Mouse (Mus musculus) stomach, postnatal 0 days (tissue): Measurements from ENCODE around the gene Tln1. TPM values are rescaled to one million over a fixed set of nuclear protein-coding genes. Genes with fewer than 3 reads are reported as not detected.

Experiments
- ATAC-seq: fragments of 200-750 bp; cut with Nextera tagmentation; 2 replicates; pipeline ENCODE4 v1.8.0; 2017; ENCODE audit not compliant: low FRiP score, low TSS enrichment
- DNase-seq: peaks from one replicate; pipeline ENCODE4 v3.0.0-alpha.2; 2016; ENCODE audit warnings: low spot score
- H3K27ac ChIP-seq: fragments of 300-500 bp; sonication (generic); replicated peaks from 2 replicates; pipeline ENCODE4 v1.5.1; 2014; ENCODE audit warnings: mild to moderate bottlenecking, control low read depth
- H3K27me3 ChIP-seq: fragments of 300-500 bp; sonication (generic); 2 replicates; pipeline ENCODE4 v1.6.1; 2014; ENCODE audit warnings: low read length; ENCODE audit not compliant: control insufficient read depth, insufficient read depth
- H3K36me3 ChIP-seq: fragments of 300-500 bp; sonication (generic); 2 replicates; pipeline ENCODE4 v1.6.1; 2014; ENCODE audit warnings: low read length, mixed read lengths; ENCODE audit not compliant: control insufficient read depth, insufficient read depth
- H3K4me1 ChIP-seq: fragments of 300-500 bp; sonication (generic); replicated peaks from 2 replicates; pipeline ENCODE4 v1.6.1; 2014; ENCODE audit warnings: antibody characterized with exemption; ENCODE audit not compliant: control insufficient read depth, insufficient read depth
- H3K4me2 ChIP-seq: fragments of 300-500 bp; sonication (generic); replicated peaks from 2 replicates; pipeline ENCODE4 v1.6.1; 2014; ENCODE audit warnings: low read depth, mild to moderate bottlenecking, control low read depth, moderate library complexity
- H3K4me3 ChIP-seq: fragments of 300-500 bp; sonication (generic); 2 replicates; pipeline ENCODE4 v1.5.1; 2014; ENCODE audit warnings: low read depth, low read length, control low read depth
- H3K9ac ChIP-seq: fragments of 300-500 bp; sonication (generic); 2 replicates; pipeline ENCODE4 v1.6.1; 2014; ENCODE audit warnings: mild to moderate bottlenecking, low read length, control low read depth, mixed read lengths
- H3K9me3 ChIP-seq: fragments of 300-500 bp; sonication (generic); 2 replicates; pipeline ENCODE4 v1.6.1; 2016; ENCODE audit warnings: low read length; ENCODE audit not compliant: control insufficient read depth
- CTCF ChIP-seq: IDR thresholded peaks from 2 replicates; pipeline ENCODE4 v1.5.1; 2016; ENCODE audit warnings: antibody characterized with exemption, low read depth, mild to moderate bottlenecking, moderate library complexity
- EP300 ChIP-seq: optimal IDR thresholded peaks from 2 replicates; pipeline ENCODE3; 2016; ENCODE audit warnings: antibody characterized with exemption
- WGBS: fragments of 180-500 bp; shearing (Covaris S2); extraction: QIAGEN DNeasy Blood & Tissue Kit; methylation state at CpG from one replicate; pipeline ENCODE4 v1.1.7; 2014; 5-methylcytosine and 5-hydroxymethylcytosine counted together
- polyA plus RNA-seq: library from polyadenylated mRNA; unstranded; fragments of >200 nt; fragmentation: Nextera tagmentation; extraction: Ambion mirVana; gene quantifications from 2 replicates; pipeline ENCODE4 v1.2.1, GENCODE M21; 2015

The Tln1 gene
- polyA plus RNA-seq, 1 experiment from 2014 or later = 60.3 TPM

GRCm38 (mm10) chr4:43533270-43533669 lies 29.2 kb downstream of the Tln1 start:
- no peak overlapping the region for H3K4me2 ChIP-seq
- ATAC-seq = no peak
- no peaks in the 10 kb centered on the region for H3K27me3 ChIP-seq
- no peak overlapping the region for H3K4me3 ChIP-seq
- peaks cover 61% of the 10 kb centered on the region for H3K36me3 ChIP-seq
- no peak for DNase-seq
- 91% methylated on average over 9 of the region's 9 CpGs for WGBS
- no peak for TF ChIP-seq EP300
- TF ChIP-seq CTCF = no peak
- no peaks in the 10 kb centered on the region for H3K9me3 ChIP-seq
- H3K27ac ChIP-seq = no peak overlapping the region
- H3K4me1 ChIP-seq = no peaks in the 10 kb centered on the region
- H3K9ac ChIP-seq = no peak overlapping the region

DNA sequence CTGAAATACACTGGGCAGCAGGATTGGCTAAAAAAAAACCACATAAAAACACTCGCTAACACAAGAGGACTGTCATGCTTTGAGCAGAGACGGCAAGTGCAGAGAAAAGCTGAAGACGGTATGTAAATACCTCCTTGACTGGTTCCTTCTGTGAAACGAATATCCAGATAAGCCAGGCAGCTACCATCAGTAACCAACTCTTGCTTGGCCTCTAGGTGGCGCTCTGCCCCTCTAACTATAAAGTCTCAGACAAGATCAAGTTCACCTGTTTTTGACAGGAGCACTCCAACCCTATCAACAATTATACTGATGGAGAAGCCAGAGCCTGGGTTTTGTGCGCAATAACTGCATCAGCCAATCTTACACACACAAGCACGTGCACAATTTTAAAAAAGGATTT lies 31.9 kb downstream of the Tln1 start:
- peak; percentile 91 for TF ChIP-seq CTCF
- TF ChIP-seq EP300 = no peak
- no peaks in the 10 kb centered on the region for H3K4me1 ChIP-seq
- H3K9ac ChIP-seq = no peak overlapping the region
- no peak overlapping the region for H3K4me2 ChIP-seq
- H3K4me3 ChIP-seq = no peak overlapping the region
- ATAC-seq (peak; percentile 48), DNase-seq (peak; percentile 86)
- H3K27ac ChIP-seq = 0 out of 2 replicates have a peak overlapping the region, but pooled peaks have one; percentile 53
- no peaks in the 10 kb centered on the region for H3K9me3 ChIP-seq
- peaks cover 42% of the 10 kb centered on the region for H3K36me3 ChIP-seq
- no peaks in the 10 kb centered on the region for H3K27me3 ChIP-seq
- WGBS = 10% methylated on average over 7 of the region's 7 CpGs

DNA sequence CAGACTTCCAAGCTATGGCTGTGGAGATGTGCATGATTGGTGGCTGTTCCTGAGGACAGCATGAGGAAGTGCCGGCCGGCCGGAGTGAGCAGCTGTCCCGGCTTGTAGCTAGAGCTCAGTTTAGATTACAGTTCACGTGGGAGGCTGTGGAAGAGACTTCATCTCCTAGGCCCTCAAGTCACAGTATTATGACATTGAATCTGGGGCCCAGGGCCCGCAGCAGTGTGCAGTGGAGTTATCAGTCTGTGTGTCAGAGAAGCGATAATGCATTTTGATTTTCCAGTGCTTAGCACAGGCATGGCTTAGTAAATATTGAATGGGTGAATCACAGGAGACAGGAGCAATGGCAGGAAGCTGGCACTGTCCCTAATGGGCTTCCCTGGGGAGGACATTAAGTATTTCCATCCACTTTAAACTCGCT lies 32.4 kb downstream of the Tln1 start:
- Histone ChIP-seq H3K4me2 (no peak overlapping the region), H3K27me3 (no peaks in the 10 kb centered on the region), H3K9ac (no peak overlapping the region), H3K27ac (peak overlapping the region; percentile 53; the same call in 1 of the 2 replicates), H3K36me3 (peaks cover 37% of the 10 kb centered on the region), H3K4me3 (no peak overlapping the region), H3K9me3 (no peaks in the 10 kb centered on the region), H3K4me1 (no peaks in the 10 kb centered on the region)
- ATAC-seq = peak; percentile 21; the same call in 1 of the 2 replicates
- no peak for TF ChIP-seq CTCF
- TF ChIP-seq EP300 = no peak
- 39% methylated on average over 8 of the region's 8 CpGs for WGBS
- no peak for DNase-seq

DNA sequence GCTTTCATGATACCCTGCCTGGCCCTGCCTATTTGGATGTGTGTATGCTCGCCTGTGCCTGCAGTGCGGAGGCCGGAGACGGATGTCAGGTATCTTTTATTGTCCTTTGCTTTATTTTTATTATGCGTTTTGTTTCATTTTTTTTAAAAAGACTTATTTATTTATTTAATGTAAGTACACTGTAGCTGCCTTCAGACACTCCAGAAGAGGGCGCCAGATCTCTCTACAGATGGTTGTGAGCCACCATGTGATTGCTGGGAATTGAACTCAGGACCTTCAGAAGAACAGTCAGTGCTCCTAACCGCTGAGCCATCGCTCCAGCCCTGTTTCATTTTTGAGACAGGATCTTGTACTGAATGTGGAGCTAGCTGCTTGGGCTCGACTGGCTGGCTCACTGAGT lies 34.0 kb downstream of the Tln1 start:
- 81% methylated on average over 9 of the region's 9 CpGs for WGBS
- H3K4me2 ChIP-seq = no peak overlapping the region
- no peaks in the 10 kb centered on the region for H3K27me3 ChIP-seq
- no peaks in the 10 kb centered on the region for H3K4me1 ChIP-seq
- no peaks in the 10 kb centered on the region for H3K9me3 ChIP-seq
- no peak overlapping the region for H3K27ac ChIP-seq
- no peak for DNase-seq
- no peak for ATAC-seq
- H3K36me3 ChIP-seq = peaks cover 24% of the 10 kb centered on the region
- H3K9ac ChIP-seq = no peak overlapping the region
- H3K4me3 ChIP-seq = no peak overlapping the region
- no peak for TF ChIP-seq EP300
- TF ChIP-seq CTCF = peak; percentile 50

DNA sequence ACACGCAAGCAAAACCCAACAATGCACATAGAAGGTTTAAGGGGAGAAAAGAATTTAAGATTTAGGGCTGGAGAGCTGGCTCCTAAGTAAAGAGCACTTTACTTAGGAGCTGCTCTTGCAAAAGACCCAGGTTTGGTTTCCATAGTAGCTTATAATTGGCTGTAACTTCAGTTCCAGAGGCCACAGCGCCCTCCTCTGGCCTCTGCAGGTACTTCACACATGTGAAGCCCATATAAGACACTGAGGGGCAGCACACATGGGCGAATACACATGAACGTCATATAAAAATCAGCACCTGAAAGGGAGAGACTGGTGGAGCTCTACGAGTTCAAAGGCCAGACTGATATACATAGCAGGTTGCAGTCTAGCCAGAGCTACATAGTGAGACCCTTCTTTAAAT lies 34.6 kb downstream of the Tln1 start:
- H3K27ac ChIP-seq = no peak overlapping the region
- no peak overlapping the region for H3K4me2 ChIP-seq
- H3K36me3 ChIP-seq = peaks cover 18% of the 10 kb centered on the region
- no peaks in the 10 kb centered on the region for H3K27me3 ChIP-seq
- no peak overlapping the region for H3K9ac ChIP-seq
- WGBS = 67% methylated on average over 5 of the region's 5 CpGs
- no peaks in the 10 kb centered on the region for H3K4me1 ChIP-seq
- ATAC-seq (no peak), DNase-seq (no peak)
- no peaks in the 10 kb centered on the region for H3K9me3 ChIP-seq
- no peak overlapping the region for H3K4me3 ChIP-seq
- TF ChIP-seq CTCF = peak; percentile 62
- TF ChIP-seq EP300 = no peak

DNA sequence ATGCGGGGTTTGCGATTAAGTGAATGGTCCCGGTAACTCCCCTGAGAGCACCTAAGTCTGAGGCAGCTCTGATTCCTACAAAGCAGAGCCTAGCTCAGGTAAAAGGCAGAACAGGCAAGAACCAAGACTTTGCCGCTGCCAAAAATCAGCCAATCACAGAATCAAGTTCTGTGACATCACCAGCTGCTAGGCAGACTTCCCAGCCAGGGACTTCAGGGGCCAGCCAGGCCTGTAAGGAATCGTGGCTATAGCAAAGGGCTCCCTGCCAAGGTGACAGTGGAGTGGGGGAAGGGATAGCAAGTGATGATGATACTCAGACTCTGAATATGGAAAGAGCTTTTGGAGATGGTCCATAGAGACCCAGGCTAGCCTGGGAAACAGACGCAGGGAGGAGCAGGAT lies 42.5 kb downstream of the Tln1 start:
- H3K4me1 ChIP-seq = peaks cover 2% of the 10 kb centered on the region; the same call in 1 of the 2 replicates

More for the DNA sequence above, 42.5 kb downstream of the Tln1 start:
- 15% methylated on average over 6 of the region's 6 CpGs for WGBS
- H3K36me3 ChIP-seq = peaks cover 12% of the 10 kb centered on the region; the same call in 1 of the 2 replicates
- H3K9me3 ChIP-seq = no peaks in the 10 kb centered on the region
- no peaks in the 10 kb centered on the region for H3K27me3 ChIP-seq
- peak overlapping the region; percentile 77 for H3K4me2 ChIP-seq
- peak overlapping the region; percentile 58 for H3K4me3 ChIP-seq
- peak; percentile 92 for DNase-seq
- TF ChIP-seq EP300 (no peak), CTCF (no peak)
- peak overlapping the region; percentile 82 for H3K9ac ChIP-seq
- peak; percentile 13; the same call in 1 of the 2 replicates for ATAC-seq
- peak overlapping the region; percentile 95 for H3K27ac ChIP-seq
